Mouse (Mus musculus) embryonic facial prominence, embryonic 12.5 days (tissue): ENCODE measurements around the gene Vps39. TPM values are rescaled to one million over a fixed set of nuclear protein-coding genes. Genes with fewer than 3 reads are reported as not detected.

Experiments used
- ATAC-seq: fragments of 200-750 bp; cut with Nextera tagmentation; 2 replicates; pipeline ENCODE4 v1.8.0; 2017; ENCODE audit not compliant: insufficient number of reproducible peaks, insufficient read depth, low FRiP score, low TSS enrichment
- H3K27ac ChIP-seq: fragments of 300-500 bp; sonication (generic); 2 replicates; pipeline ENCODE4 v1.5.1; 2016; ENCODE audit warnings: mild to moderate bottlenecking
- H3K27me3 ChIP-seq: fragments of 300-500 bp; sonication (generic); 2 replicates; pipeline ENCODE4 v1.6.1; 2016; ENCODE audit warnings: mild to moderate bottlenecking, moderate library complexity
- H3K36me3 ChIP-seq: fragments of 300-500 bp; sonication (generic); 2 replicates; pipeline ENCODE4 v1.6.1; 2016; ENCODE audit warnings: mild to moderate bottlenecking
- H3K4me1 ChIP-seq: fragments of 300-500 bp; sonication (generic); 2 replicates; pipeline ENCODE4 v1.6.1; 2016
- H3K4me2 ChIP-seq: fragments of 300-500 bp; sonication (generic); replicated peaks from 2 replicates; pipeline ENCODE4 v1.6.1; 2016; ENCODE audit warnings: mild to moderate bottlenecking, moderate library complexity
- H3K4me3 ChIP-seq: fragments of 300-500 bp; sonication (generic); 2 replicates; pipeline ENCODE4 v1.5.1; 2016; ENCODE audit warnings: mild to moderate bottlenecking
- H3K9ac ChIP-seq: fragments of 300-500 bp; sonication (generic); 2 replicates; pipeline ENCODE4 v1.6.1; 2016; ENCODE audit warnings: mild to moderate bottlenecking, moderate library complexity
- H3K9me3 ChIP-seq: fragments of 300-500 bp; sonication (generic); 2 replicates; pipeline ENCODE4 v1.6.1; 2016; ENCODE audit warnings: mild to moderate bottlenecking, moderate library complexity
- WGBS: fragments of 180-500 bp; shearing (Covaris S2); methylation state at CpG from one replicate; pipeline ENCODE4 v1.1.7; 2016; 5-methylcytosine and 5-hydroxymethylcytosine counted together
- polyA plus RNA-seq: library from polyadenylated mRNA; unstranded; fragments of >200 nt; fragmentation: Nextera tagmentation; extraction: Ambion mirVana; gene quantifications from 2 replicates; pipeline ENCODE4 v1.2.1, GENCODE M21; 2016

Vps39 gene
- polyA plus RNA-seq, 1 experiment from 2014 or later, result 27.8 TPM

- 81% methylated on average over 9 of the region's 9 CpGs for WGBS
- no peak overlapping the region for H3K4me3 ChIP-seq
- no peak overlapping the region for H3K4me2 ChIP-seq
- peaks cover 51% of the 10 kb centered on the region for H3K36me3 ChIP-seq
- no peak overlapping the region for H3K27ac ChIP-seq
- peaks cover 4% of the 10 kb centered on the region; the same call in 1 of the 2 replicates for H3K4me1 ChIP-seq
- H3K9ac ChIP-seq, result no peak overlapping the region
- H3K9me3 ChIP-seq, result no peaks in the 10 kb centered on the region
- H3K27me3 ChIP-seq, result no peaks in the 10 kb centered on the region
- no peak for ATAC-seq
These were observed 4.8 kb downstream of the Vps39 start for GRCm38 (mm10) chr2:120348120-120348519.

GRCm38 (mm10) chr2:120341741-120342140, 11.2 kb downstream of the Vps39 start:
- 93% methylated on average over 1 of the region's 1 CpGs for WGBS
- no peak overlapping the region for H3K9ac ChIP-seq
- no peaks in the 10 kb centered on the region for H3K9me3 ChIP-seq
- no peaks in the 10 kb centered on the region for H3K4me1 ChIP-seq
- H3K27me3 ChIP-seq, result no peaks in the 10 kb centered on the region
- no peak overlapping the region for H3K27ac ChIP-seq
- H3K36me3 ChIP-seq, result peaks cover 78% of the 10 kb centered on the region
- H3K4me3 ChIP-seq, result no peak overlapping the region
- ATAC-seq, result no peak
- no peak overlapping the region for H3K4me2 ChIP-seq

GRCm38 (mm10) chr2:120337886-120338285, 15.1 kb downstream of the Vps39 start:
- Histone ChIP-seq H3K9ac (no peak overlapping the region), H3K27me3 (no peaks in the 10 kb centered on the region), H3K27ac (no peak overlapping the region), H3K36me3 (peaks cover 62% of the 10 kb centered on the region), H3K4me1 (no peaks in the 10 kb centered on the region), H3K4me2 (no peak overlapping the region), H3K9me3 (no peaks in the 10 kb centered on the region), H3K4me3 (no peak overlapping the region)
- no peak for ATAC-seq
- 85% methylated on average over 2 of the region's 2 CpGs for WGBS

GRCm38 (mm10) chr2:120331575-120331974, 21.4 kb downstream of the Vps39 start:
- no peak overlapping the region for H3K4me2 ChIP-seq
- no peaks in the 10 kb centered on the region for H3K9me3 ChIP-seq
- H3K27me3 ChIP-seq, result no peaks in the 10 kb centered on the region
- H3K9ac ChIP-seq, result no peak overlapping the region
- peaks cover 67% of the 10 kb centered on the region for H3K36me3 ChIP-seq
- H3K4me1 ChIP-seq, result no peaks in the 10 kb centered on the region
- no peak overlapping the region for H3K4me3 ChIP-seq
- no peak overlapping the region for H3K27ac ChIP-seq
- ATAC-seq, result no peak
- WGBS, result 87% methylated on average over 4 of the region's 4 CpGs

GRCm38 (mm10) chr2:120315077-120315476, 37.9 kb downstream of the Vps39 start:
- no peak for ATAC-seq
- no peaks in the 10 kb centered on the region for H3K27me3 ChIP-seq
- H3K27ac ChIP-seq, result no peak overlapping the region
- no peaks in the 10 kb centered on the region for H3K9me3 ChIP-seq
- H3K36me3 ChIP-seq, result peaks cover 40% of the 10 kb centered on the region
- WGBS, result 74% methylated on average over 4 of the region's 4 CpGs
- no peak overlapping the region for H3K4me3 ChIP-seq
- no peak overlapping the region for H3K9ac ChIP-seq
- no peak overlapping the region for H3K4me2 ChIP-seq
- H3K4me1 ChIP-seq, result no peaks in the 10 kb centered on the region

GRCm38 (mm10) chr2:120314487-120314886, 38.5 kb downstream of the Vps39 start:
- Histone ChIP-seq H3K9ac (no peak overlapping the region), H3K4me3 (no peak overlapping the region), H3K4me2 (no peak overlapping the region), H3K36me3 (peaks cover 37% of the 10 kb centered on the region), H3K4me1 (no peaks in the 10 kb centered on the region), H3K27ac (no peak overlapping the region), H3K27me3 (no peaks in the 10 kb centered on the region), H3K9me3 (no peaks in the 10 kb centered on the region)
- ATAC-seq, result no peak
- 86% methylated on average over 4 of the region's 4 CpGs for WGBS

- H3K9me3 ChIP-seq, result no peaks in the 10 kb centered on the region
- H3K4me3 ChIP-seq, result no peak within 1 kb of the TSS
- no peak within 1 kb of the TSS for H3K4me2 ChIP-seq
- no peak within 1 kb of the TSS for H3K27ac ChIP-seq
- H3K36me3 ChIP-seq, result peaks cover 32% of the 10 kb centered on the region
- ATAC-seq, result no peak
- no peak within 1 kb of the TSS for H3K9ac ChIP-seq
- H3K27me3 ChIP-seq, result no peaks in the 10 kb centered on the region
- WGBS, result 59% methylated on average over 3 of the region's 3 CpGs
- H3K4me1 ChIP-seq, result no peaks in the 10 kb centered on the region
These were observed 39.0 kb downstream of the Vps39 start, which contains the start of gene Pla2g4f for GRCm38 (mm10) chr2:120313976-120314375. Gene Pla2g4f, minus strand, starts transcription at chr2:120314165.

- H3K9ac ChIP-seq, result no peak overlapping the region
- no peaks in the 10 kb centered on the region for H3K27me3 ChIP-seq
- H3K9me3 ChIP-seq, result no peaks in the 10 kb centered on the region
- H3K4me3 ChIP-seq, result no peak overlapping the region
- H3K4me1 ChIP-seq, result no peaks in the 10 kb centered on the region
- no peak overlapping the region for H3K27ac ChIP-seq
- 83% methylated on average over 7 of the region's 7 CpGs for WGBS
- no peak overlapping the region for H3K4me2 ChIP-seq
- ATAC-seq, result no peak
- H3K36me3 ChIP-seq, result peaks cover 16% of the 10 kb centered on the region
These were observed 40.6 kb downstream of the Vps39 start for GRCm38 (mm10) chr2:120312276-120312825.

- 35% methylated on average over 3 of the region's 3 CpGs for WGBS
- no peaks in the 10 kb centered on the region for H3K36me3 ChIP-seq
- no peak overlapping the region for H3K27ac ChIP-seq
- no peak for ATAC-seq
- no peak overlapping the region for H3K9ac ChIP-seq
- no peaks in the 10 kb centered on the region for H3K27me3 ChIP-seq
- no peaks in the 10 kb centered on the region for H3K9me3 ChIP-seq
- H3K4me3 ChIP-seq, result no peak overlapping the region
- no peak overlapping the region for H3K4me2 ChIP-seq
- no peaks in the 10 kb centered on the region for H3K4me1 ChIP-seq
These were observed 48.8 kb downstream of the Vps39 start for GRCm38 (mm10) chr2:120304113-120304512.

- no peaks in the 10 kb centered on the region for H3K36me3 ChIP-seq
- H3K27me3 ChIP-seq, result no peaks in the 10 kb centered on the region
- no peak for ATAC-seq
- no peak overlapping the region for H3K27ac ChIP-seq
- no peaks in the 10 kb centered on the region for H3K9me3 ChIP-seq
- no peak overlapping the region for H3K4me2 ChIP-seq
- H3K4me3 ChIP-seq, result no peak overlapping the region
- no peak overlapping the region for H3K9ac ChIP-seq
- 92% methylated on average over 6 of the region's 6 CpGs for WGBS
- H3K4me1 ChIP-seq, result no peaks in the 10 kb centered on the region
These were observed 51.9 kb downstream of the Vps39 start for GRCm38 (mm10) chr2:120301076-120301475.

- no peaks in the 10 kb centered on the region for H3K36me3 ChIP-seq
- no peak overlapping the region for H3K27ac ChIP-seq
- no peaks in the 10 kb centered on the region for H3K27me3 ChIP-seq
- H3K4me2 ChIP-seq, result no peak overlapping the region
- H3K4me3 ChIP-seq, result no peak overlapping the region
- ATAC-seq, result no peak
- H3K9me3 ChIP-seq, result no peaks in the 10 kb centered on the region
- H3K4me1 ChIP-seq, result no peaks in the 10 kb centered on the region
- 79% methylated on average over 4 of the region's 4 CpGs for WGBS
- no peak overlapping the region for H3K9ac ChIP-seq
These were observed 53.1 kb downstream of the Vps39 start for GRCm38 (mm10) chr2:120299866-120300265.

- 11% methylated on average over 2 of the region's 2 CpGs for WGBS
- no peaks in the 10 kb centered on the region for H3K4me1 ChIP-seq
These were observed 56.8 kb downstream of the Vps39 start for GRCm38 (mm10) chr2:120296160-120296559.

More at GRCm38 (mm10) chr2:120296160-120296559, 56.8 kb downstream of the Vps39 start:
- Histone ChIP-seq H3K27ac (no peak overlapping the region), H3K27me3 (no peaks in the 10 kb centered on the region), H3K4me3 (no peak overlapping the region), H3K4me2 (no peak overlapping the region), H3K36me3 (no peaks in the 10 kb centered on the region), H3K9me3 (no peaks in the 10 kb centered on the region), H3K9ac (no peak overlapping the region)
- ATAC-seq, result no peak
